Mouse (Mus musculus) forelimb bud, embryonic 11.5 days (tissue): ENCODE results near the gene Gm2022.
"Not testable (repeated sequence)": the region's sequence is repeated elsewhere in the genome, so short reads cannot be mapped to it uniquely, and the experiment has no call there.

ENCODE experiments used
- DNase-seq: peaks from one replicate; pipeline ENCODE4 v3.0.0-alpha.2; 2012; ENCODE audit warnings: low read depth, low spot score

Gene Gm2022

DNA sequence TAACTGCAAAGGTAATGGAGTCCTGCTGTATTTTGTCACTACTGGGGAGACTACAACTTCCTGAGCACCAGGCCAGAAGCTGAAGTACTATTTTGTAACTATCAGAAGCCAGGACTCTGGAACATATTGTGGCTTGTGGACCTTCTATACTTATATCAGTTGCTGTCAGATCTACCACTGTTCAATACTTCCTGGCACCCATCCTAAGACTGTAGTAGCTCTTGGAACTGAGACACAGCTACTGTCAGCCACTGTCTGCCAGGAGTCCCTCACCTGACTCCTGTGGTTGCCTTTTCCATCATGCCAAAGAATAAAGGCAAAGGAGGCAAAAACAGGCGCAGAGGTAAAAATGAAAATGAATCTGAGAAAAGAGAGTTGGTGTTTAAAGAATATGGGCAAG lies at the start of gene Gm2022:
Gene Gm2022 (plus strand): TSS at position 301 of the 400 bp plus-strand sequence.
- DNase-seq, result not testable (repeated sequence)

DNA sequence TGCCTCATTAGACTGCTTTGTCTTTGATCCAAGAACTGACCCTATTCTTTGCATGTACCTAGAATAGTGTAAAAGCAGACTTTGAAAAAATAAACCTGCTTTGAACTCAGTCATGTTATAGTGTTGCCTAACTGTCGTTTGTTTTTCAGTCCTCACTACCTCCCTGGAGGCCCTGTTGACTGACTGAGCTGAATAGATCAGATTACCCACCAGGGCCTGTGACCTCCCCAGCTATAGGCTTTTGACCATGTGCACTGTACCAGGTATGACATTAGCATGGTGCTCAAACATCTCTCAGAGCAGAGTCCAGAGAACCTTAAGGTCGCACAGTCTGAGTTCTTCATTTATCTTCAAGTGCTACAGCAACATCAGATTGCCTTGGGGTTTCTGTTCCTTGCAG lies 44.5 kb upstream of the Gm2022 start:
- not testable (repeated sequence) for DNase-seq

DNA sequence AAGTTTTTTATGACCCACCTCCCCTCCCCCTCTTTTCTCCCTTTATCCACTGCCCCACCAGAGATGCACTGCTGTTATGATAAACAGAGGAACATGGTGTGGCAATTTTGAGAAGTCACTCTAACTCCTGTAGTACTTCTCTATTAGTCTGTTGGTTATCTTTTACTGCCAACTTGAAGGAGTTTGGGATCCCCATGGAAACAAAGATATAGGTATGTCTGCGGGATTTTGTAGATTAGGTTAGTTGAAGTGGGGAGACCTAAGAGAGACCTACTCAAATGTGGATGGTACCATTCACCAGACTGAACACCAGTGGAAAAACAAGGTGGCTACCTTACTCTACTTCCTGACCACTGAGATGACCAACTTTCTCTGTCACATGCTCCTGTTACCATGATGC lies 39.1 kb upstream of the Gm2022 start:
- DNase-seq, result not testable (repeated sequence)

DNA sequence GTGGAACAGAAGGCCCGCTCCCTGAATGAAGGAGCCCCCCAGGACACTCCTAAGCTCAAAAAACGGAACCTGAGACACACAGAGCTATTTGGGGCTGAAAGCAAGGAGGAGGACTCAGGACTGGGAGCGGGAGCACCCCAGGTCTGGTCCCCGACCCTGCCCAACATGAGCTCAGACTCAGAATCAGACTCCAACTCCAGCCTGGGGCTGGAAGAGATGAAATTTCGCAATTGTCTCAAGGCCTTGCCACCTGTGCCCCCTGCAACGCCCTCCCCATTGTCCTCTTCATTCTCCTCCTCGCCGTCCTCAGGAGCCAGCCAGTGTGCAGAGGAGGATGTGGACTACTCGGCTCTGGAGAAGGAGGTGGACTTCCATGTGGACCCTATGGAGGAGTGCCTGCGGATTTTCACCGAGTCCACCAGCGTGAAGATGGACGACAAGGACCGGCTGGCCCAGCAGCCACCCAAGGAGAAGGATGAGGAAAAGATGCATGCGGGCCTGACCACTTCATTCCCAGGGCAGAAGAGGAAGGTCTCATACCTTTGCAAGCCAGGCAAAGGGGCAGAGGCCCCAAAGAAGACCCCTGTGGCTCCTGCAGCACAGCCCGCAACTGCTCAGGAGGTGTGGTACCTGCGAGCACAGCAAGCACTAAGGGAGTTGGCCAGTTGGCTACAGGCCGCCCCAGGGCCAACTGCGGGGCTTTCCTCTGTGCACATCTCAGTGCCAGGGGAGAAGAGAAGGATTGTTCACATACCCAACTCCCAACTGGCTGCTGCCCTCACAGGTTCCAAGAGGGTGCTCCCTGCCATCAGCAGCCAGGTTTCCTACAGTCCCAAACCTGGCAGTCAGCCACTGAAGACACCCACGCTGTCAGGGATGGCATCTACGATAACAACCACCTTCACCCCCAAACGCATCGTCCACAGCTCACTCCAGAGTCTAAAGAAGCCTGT lies 33.2 kb upstream of the Gm2022 start:
- DNase-seq, result not testable (repeated sequence)

- not testable (repeated sequence) for DNase-seq
These were observed 31.5 kb upstream of the Gm2022 start for GRCm38 (mm10) chr12:87863638-87864037.

GRCm38 (mm10) chr12:87864048-87864447 lies 31.1 kb upstream of the Gm2022 start:
- not testable (repeated sequence) for DNase-seq

DNA sequence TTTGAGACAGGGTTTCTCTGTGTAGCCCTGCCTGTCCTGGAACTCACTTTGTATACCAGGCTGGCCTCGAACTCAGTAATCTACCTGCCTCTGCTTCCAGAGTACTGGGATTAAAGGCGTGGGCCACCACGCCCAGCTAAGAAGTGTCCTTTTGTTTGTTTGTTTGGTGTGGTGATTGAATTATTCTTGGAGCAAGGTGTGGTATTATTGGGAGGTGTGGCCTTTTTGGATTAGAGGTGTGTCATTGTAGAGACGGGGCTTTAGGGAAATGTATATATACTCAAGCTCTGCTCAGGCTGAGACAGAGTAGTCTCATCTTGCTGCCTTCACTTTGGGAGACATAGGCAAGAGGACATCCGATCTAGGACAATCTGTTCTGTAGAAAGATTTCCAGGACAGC lies 21.4 kb upstream of the Gm2022 start, which contains the start of gene Gm2016:
Gene Gm2016 (plus strand): TSS at position 301 of the 400 bp plus-strand sequence.
- not testable (repeated sequence) for DNase-seq

DNA sequence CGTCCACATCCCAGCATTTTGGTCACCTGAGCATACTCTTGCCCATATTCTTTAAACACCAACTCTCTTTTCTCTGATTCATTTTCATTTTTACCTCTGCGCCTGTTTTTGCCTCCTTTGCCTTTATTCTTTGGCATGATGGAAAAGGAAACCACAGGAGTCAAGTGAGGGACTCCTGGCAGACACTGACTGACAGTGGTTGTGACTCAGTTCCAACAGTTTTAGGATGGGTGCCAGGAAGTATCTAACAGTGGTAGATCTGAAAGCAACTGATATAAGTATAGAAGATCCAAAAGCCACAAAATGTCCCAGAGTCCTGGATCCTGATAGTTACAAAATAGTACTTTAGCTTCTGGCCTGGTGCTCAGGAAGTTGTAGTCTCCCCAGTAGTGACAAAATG lies 24.6 kb downstream of the Gm2022 start, which contains the start of gene Gm2035:
Gene Gm2035 (minus strand): TSS at position 137 of the 400 bp plus-strand sequence.
- DNase-seq, result not testable (repeated sequence)
